Mouse (Mus musculus) cerebral cortex, adult 2 months (tissue): ENCODE results near the gene Pkp2.

Source experiments
- WGBS: fragments of 180-500 bp; shearing (Covaris S2); methylation state at CpG from one replicate; pipeline ENCODE4 v1.1.7; 2018; 5-methylcytosine and 5-hydroxymethylcytosine counted together

Gene Pkp2

DNA sequence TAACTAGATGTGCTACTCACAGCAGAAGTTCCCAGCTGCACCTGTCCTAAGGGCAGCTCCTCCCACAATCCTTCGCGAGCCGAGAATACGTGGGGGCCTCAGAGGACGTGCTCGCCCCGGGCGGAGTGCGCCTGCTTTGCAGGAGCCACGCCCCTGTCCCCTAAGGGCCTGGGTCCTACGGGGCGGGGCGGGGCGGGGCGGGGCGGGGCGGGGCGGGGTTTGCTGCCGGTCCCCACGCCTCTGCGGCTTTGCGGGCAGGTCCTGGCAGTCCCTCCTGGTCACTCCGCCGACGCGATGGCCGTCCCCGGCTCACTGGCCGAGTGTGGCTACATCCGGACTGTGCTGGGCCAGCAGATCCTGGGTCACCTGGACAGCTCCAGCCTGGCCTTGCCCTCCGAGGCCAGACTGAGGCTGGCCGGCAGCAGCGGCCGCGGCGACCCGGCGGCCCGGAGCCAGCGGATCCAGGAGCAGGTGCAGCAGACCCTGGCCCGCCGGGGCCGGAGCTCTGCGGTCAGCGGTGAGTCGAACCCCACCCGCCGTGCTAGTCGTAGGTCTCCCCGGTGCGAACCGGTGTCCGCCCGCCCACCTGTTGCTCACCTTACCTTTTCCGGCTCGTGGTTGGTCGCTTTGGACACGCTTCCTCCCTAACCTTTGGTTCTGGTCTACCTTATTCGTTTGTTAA is at the start of gene Pkp2:
Gene Pkp2, plus strand, starts transcription at position 240 of the 682 bp plus-strand sequence.
- WGBS: under 1% methylated on average over 59 of the region's 59 CpGs

DNA sequence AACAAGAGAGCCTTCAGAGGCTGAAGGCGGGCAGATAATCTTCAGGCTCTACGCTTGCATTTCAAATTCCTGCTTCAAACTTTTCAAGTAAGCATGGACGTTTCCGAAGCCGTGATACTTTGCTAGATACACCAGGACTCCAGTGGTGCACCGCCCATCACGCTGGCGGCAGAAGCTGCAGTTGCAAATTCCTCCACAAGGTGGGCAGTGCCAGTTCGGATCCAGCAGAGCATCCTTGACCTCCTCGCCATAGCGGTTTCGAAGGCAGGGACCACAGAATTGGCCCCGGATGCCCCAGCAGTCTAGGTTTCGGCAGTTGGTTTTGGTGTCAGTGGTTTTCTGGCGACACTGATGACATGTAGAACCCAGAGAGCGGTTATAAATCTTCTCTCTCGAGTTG is 15.7 kb upstream of the Pkp2 start:
- 71% methylated on average over 17 of the region's 17 CpGs for WGBS

DNA sequence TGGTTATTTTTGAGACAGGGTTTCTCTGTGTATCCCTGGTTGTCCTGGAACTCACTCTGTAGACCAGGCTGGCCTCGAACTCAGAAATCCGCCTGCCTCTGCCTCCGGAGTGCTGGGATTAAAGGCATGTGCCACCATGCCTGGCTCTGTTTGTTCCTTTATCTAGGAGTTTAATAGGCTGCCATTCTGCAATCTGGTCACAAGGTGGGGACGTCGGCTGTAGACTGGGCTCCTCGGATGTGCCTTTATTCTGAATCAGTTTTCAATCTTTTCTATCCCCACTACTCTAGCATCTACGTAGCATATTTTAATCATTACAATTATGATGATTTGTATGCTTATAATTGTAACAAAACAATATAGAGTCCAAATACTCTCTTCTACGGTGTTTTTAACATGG is 11.1 kb upstream of the Pkp2 start:
- 29% methylated on average over 8 of the region's 8 CpGs for WGBS

DNA sequence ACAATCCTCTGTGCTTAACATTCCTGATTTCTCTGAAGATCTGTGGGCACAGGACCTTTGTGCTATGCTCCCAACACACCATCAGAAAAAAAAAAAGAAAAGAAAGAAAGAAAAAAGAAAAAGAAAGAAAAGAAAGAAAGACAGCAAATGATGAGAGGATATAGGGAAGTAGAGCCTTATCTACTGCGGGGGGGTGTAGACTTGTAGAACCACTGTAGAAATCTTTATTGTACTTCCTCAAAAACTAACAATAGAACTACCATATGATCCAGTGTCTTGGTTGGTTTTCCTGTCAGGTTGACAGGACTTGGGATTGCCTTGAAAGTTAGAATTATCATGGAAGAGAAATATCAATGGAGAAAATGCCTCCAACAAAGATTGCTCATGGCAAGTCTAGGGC is 8.5 kb upstream of the Pkp2 start:
- WGBS: 92% methylated on average over 1 of the region's 1 CpGs

DNA sequence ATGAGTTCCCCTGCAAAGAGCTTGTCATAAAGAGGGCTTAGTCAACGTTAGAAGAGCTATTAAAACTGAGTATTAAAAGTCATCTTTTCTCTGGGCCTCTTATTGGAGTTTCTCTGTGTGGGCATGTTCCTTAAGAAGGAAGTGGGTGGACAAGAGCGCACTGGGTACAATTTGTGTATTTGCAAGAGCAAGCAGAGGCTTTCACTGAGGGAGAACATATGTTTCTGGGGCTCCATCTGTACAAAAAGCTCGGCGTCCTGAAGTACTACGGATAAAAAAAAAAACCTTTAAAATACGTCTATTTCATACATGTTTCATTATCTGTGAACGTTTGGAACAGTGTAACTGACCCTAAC is 417 bp upstream of the Pkp2 start:
- 14% methylated on average over 7 of the region's 7 CpGs for WGBS

DNA sequence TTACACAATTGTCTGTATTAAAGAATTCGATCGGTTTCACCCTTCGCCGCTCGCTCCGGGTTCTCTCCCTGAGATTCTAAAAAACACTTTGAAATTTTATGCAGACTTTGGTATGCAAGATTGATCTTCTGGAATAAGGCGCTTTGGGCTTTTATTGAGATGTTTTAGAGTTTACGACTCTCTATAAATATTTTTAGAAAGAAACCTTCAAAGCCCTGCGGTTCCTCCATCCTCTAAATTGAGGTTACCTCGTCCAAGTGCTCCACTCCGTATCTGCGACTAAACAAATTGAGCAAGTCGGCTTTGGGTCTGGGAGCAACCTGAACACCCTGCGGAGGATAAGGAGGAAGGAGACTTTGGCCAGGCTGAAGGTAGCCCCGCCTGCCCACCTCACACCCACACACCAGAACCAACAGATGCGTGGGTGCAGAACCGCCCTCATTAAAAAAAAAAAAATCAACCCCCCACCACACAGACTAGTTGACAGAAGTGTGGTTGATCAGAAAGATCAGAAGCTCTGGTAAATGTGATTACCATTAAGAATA is 715 bp downstream of the Pkp2 start:
- WGBS: 3% methylated on average over 17 of the region's 17 CpGs

DNA sequence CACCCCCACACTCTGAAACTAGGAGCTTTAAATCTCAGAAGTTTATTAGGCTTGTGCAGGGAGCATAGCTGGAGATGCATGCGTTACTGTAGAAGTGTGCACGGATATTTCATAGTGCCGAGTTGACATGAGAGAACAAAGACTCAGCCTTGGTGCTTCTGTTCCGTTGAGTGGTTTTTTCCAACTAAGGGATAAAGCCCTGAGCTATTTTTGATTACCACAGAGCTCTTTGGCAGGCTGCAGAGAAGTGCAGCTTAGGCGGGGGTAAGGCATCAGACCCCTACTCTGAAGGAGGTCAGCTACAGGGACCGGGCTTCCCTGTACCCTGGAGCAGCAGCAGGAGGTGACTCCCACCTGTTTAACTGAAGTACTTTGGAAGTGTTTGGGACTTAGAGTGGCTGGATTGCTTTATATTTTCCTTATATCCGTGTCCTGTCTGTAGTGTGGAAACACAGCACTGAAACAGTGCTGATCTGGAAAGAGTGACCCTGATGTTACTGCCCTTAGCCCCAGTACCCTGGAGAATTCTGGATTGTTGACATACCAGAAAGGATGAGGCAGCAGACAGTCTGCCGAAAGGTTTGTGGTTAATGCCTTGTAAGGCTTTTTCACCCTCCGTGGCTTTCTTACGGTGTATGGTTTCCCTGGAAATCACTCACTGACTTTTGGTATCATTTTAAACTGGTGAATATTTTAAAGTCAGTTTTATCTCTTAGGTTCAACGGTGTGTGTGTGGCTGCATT is 2.7 kb downstream of the Pkp2 start:
- WGBS: 34% methylated on average over 11 of the region's 11 CpGs

DNA sequence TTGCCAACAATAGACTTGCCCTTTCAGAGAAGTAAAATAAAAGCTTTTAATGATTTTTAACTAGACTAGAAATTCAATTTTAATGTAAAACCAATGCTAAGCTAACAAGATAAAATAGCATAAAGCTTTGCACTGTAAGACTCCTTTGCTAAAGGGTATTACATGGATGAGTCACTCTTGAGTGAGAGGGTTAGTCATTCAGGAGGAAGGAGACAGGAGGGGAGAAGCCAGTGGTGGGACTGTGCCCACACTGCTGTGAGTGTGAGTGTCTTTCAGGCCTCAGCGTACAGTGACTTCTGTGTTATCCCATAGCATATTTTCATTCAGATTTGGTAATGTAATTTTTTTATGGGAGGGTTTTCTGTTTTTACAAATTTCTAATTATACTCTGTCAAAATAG is 3.8 kb downstream of the Pkp2 start:
- 67% methylated on average over 1 of the region's 1 CpGs for WGBS

DNA sequence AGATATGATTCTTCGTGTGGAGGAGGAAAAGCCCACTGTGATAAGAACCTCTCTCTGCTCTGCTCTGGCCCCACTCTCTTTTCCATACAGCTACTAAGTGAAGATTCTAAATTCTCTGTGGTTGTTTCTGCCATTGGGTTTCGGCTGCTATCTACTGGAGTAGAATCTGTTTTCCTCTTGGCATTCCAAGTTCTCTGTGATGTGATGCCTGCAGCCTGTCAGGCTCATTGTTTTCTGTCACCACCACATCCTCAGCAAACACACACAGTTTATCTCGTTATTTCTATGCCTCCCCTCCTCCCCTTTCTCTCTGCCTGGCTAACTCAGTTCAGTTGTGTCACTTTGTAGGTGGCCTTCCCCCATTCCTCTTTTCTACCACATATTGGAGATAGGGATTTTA is 6.7 kb downstream of the Pkp2 start:
- 53% methylated on average over 3 of the region's 3 CpGs for WGBS

DNA sequence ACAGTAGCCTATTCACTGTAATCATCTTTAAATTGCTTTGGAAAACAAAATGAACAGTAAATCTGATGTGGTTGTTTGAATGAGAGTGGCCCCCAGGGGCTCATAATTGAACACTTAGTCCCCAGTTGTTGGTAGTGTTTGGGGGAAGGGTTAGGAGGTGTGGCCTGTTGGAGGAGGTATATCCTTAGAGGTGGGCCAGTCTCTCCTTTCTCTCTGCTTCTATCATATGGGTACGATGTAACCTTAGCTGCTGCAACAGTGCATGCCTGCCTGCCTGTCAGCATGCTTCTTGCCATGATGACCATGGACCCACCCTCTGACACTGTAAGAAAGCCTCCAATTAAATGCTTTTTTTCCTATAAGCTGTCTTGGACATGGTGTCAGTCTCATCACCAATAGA is 9.5 kb downstream of the Pkp2 start:
- 88% methylated on average over 1 of the region's 1 CpGs for WGBS

DNA sequence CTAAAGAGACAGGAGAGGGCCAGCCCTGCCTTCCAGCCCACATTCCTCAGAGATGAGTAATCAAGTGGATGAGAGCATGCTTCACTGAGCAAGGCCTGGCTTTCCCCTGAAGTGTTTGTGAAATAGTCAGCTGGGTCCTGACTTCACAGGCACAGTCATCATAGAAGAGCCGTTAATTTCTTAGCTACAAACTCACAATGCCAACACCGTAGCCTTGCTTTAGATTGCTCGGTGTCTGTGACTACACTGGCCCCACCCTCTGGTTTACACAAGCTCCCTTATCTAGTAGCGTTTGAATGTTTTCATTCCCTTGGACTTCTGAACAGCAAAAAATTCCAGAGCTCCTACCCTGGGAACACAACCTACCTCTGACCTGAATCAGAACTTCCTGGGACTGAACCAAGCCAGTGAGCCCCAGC is 11.4 kb downstream of the Pkp2 start:
- WGBS: 59% methylated on average over 4 of the region's 4 CpGs

DNA sequence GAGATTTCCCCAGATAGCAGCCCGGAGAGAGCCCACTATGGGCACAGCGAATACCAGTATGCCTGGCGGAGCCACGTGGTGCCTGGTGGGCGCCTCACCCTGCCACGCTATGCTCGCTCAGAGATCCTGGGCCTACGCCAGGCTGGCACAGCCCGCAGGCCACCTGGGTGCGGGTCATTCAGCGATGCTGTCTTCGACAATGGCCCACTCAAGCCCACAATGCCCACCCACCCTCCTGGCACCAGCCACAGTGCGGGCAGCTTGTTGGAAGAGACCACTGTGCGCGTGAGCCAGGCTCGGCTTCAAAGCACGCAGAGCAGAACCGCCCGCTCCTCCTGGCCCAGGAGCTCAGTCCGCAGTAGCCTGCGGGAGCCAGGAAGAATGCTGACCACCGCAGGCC is 12.7 kb downstream of the Pkp2 start:
- 45% methylated on average over 22 of the region's 22 CpGs for WGBS

DNA sequence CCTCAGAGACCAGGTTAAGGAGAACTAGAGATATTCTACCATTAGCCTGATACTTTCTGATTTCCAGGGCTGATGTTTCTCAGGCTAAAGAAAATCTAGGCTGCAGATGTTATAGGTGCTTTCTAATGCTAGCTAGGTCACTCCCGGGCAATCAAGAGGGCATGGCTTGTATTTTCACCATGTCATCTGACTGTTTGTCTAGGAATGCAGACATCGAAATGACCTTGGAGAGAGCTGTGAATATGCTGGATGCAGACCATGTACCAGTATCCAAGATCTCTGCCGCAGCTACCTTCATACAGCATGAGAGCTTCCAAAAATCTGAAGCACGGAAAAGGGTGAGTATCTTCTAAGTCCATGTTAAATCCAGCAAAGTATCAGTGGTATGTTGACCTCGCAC is 17.3 kb downstream of the Pkp2 start:
- WGBS: 92% methylated on average over 5 of the region's 5 CpGs

DNA sequence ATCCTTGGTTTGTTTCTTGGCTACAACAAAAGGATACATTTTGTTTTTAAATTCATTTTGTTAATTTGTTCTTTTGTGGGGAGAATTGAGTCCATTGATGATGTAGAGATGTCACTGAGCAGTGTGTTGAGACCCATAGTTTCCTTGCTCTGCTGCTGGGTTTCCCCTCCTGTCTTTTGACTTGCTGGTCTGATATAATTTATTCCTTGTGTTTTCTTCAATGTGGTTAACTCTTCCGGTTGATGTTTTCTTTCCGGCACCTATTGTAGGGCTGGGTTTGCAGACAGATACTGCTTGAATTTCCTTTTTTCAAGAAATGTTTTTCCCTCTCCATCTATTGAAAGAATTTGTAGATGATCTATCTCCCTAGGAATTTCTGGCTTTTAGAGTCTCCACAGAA is 20.8 kb downstream of the Pkp2 start:
- 90% methylated on average over 2 of the region's 2 CpGs for WGBS

DNA sequence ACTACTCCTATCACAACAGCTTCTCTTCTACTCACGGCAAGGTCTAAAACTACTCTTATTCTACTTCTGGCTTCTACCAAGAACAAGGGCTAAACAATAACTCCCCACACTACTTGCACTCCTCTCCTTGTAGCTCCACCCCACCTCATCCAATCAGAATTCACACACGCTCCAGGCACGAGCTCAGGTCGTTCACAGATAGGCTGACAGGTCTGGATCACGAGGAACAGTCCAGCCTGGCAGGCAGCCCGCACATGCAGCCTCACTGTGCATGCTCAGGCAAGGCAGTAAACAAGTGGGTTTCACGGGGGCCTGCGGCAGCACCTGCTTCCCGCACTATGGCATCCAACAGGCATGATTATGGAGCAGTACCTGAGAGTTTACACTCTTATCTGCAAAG is 23.6 kb downstream of the Pkp2 start:
- 87% methylated on average over 9 of the region's 9 CpGs for WGBS

DNA sequence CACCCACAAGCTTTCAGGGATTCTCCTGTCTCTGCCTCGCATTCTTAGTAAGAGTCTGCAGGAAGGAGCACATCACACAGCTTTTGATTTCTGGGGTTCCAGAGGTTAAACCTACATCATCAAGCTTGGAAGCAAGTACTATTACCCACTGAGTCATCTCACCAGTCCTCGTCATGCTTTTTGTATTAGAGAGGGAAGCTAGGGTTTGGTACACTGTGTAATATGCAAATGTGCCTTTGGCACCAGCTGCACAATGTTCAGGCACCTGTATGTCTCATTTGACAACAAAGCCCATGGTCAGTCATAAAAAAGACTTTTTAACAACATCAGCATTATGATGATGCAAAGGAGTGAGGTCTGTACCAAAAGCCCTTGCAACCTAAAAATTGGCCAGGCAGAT is 25.2 kb downstream of the Pkp2 start:
- WGBS: 75% methylated on average over 2 of the region's 2 CpGs

DNA sequence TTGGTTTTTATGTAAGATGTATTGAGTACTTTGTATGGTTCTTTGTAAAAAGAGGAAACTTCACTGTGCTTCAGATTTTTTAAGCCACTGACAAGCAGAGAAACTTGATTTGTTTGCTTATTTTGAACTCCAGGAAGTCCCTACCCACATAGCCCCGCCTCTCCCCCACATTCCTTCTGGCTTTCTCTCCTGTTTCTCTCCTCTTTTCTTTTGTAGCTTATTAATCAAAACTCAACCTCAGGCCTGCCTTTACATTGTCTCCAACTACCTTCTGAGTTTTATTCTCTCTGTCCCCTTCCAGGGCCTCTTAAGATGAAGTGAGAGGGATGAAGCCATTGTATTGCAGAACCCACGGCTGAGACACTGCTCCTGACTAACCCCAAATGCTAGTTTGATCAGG is 31.6 kb downstream of the Pkp2 start:
- WGBS: 63% methylated on average over 2 of the region's 2 CpGs

DNA sequence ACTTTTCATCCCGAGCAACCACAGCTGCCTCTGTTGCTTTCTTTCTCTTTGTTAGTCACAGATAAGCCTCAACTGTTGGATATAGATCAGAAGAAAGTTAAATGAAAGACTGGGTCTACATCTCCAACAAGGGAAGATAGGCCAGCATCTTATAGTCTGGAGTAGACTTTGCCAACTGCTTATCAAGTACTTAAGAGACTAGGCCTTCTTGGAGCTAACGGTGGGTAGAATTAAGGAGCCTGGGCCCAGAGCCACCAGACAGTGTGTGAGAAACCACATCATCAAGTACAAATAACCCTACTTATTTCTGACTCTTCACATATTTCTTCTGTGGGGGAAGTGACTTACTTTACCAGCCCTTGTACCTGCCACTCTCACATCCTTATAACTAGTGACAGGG is 37.4 kb downstream of the Pkp2 start:
- 73% methylated on average over 2 of the region's 2 CpGs for WGBS

DNA sequence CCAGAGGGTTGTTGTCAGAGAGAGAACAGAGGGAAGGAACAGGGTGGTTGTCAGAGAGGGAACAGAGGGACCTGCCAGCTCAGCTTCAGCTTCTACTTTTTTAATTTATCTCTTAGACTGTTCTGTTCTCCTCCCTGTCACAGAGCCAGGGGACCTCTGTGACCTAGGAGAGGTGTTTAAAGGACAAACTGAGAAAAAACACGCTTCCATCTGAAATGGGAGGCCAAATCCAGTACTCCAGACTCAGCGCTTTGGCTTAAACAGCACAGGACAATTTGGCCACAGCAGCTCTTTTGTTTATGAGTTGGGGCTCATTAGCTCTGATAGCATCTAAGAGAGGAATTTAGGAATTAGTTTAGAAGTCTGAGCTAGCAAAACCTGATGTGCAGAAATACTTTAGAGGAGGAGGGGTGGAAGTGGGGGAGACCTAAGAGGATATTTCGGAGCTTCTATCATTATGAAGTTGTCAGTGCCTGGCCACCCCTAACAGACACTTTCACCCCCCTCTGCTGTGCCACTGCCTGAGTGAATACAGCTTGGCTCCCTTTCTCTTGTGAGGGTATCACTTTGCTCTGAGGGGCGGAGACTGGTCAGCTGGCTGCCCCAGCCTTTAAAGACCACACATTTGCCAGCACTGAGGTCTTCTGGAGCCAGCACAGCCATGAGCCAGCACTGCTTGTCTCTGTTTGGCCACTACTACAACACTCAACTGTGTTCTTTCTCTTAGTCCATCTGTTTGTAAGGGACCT is 40.4 kb downstream of the Pkp2 start:
- 65% methylated on average over 4 of the region's 4 CpGs for WGBS

DNA sequence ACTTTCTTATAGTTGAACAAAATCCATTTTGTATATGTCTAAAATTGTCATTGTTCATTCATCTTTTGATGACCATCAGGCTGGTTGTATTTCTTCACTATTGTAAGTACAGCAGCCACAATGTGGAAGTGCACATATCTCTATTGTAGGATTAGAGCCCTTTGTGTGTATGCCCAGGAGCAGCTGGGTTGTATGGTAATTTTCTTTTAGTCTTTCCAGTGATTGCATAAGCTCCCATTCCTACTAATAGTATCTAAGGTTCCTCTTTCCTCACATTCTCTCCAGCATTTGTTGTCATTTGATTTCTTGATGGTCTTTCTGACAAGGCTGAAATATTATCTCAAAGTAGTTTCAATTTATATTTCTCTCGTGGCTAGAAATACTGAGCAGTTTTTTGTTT is 42.1 kb downstream of the Pkp2 start:
- 81% methylated on average over 1 of the region's 1 CpGs for WGBS

DNA sequence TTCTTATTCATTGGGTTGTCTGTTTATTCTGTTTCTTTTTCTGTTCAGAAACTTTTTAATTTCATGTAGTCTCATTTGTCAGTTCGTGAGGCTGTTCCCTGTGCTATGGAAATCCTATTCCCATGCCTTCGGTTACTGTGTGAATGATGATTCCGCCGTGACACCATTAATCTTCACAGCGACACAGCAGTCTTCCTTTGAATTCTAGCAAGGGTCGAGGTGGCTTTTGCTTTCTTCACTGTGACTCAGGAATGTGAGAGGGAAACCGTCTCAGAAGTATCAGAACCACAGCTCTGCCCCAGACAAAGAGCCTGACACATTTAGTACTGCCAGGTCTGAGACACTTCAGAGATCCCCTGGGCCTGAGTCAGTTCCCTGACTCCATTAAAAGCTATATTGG is 42.8 kb downstream of the Pkp2 start:
- WGBS: 92% methylated on average over 7 of the region's 7 CpGs

DNA sequence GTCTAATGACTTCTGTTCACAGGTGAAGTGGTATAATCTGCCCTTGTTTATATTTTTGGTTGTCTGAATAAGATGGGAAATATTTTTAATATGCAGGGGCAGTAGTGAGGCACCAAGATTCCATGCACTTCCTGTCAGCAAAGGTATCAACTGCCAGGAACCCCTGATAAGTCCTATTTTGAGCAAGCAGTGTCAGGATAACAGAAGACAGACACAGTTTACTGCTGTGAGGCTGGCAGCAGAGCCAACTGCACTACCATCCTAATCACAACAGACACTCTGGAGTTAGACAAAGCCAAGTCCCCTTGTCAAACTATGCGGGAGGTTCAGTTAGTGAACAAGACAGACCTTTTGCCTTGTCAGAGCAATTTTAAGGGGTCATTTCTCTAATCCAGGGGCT is 43.6 kb downstream of the Pkp2 start:
- 86% methylated on average over 1 of the region's 1 CpGs for WGBS

DNA sequence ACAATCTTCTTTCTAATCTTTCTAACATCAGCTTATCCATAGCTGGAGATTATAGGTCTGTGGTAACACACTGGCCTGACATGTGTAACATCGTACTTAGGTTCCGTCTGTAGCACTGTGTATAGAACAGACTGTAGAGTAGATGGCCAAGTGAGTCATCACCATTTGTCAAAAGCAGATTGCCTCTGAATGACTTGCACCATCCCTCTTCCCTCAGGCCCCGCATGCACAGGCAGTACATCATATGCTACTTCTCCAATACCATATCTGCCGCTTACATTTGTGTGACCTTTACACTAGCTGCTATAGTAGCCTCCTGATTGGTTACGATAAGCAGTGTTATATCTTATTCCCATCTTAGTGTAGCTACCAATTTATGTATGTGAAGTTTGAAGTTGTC is 47.8 kb downstream of the Pkp2 start:
- 80% methylated on average over 5 of the region's 5 CpGs for WGBS
